Mouse (Mus musculus) CH12.LX (cell line): ENCODE measurements around the gene Asb18. TPM values are rescaled to one million over a fixed set of nuclear protein-coding genes. Genes with fewer than 3 reads are reported as not detected.

Experiments used
- DNase-seq: peaks from one replicate; pipeline ENCODE4 v3.0.0-alpha.2; 2013; ENCODE audit errors: extremely low read depth
- H3K27ac ChIP-seq: 2 replicates; pipeline ENCODE4 v1.5.1; 2012; ENCODE audit warnings: low read depth, mild to moderate bottlenecking, control low read depth, moderate library complexity; ENCODE audit not compliant: insufficient read depth
- H3K27me3 ChIP-seq: replicated peaks from 2 replicates; pipeline ENCODE3; 2012; ENCODE audit warnings: inconsistent platforms
- H3K36me3 ChIP-seq, 2 experiments: replicated peaks in 1 of 2; 2 replicates each; pipeline versions ENCODE3 to v1.6.1; 2012; ENCODE audit warnings: inconsistent platforms in 1 of 2, low read length in 1 of 2, mild to moderate bottlenecking in 1 of 2, mixed read lengths in 1 of 2, moderate library complexity in 1 of 2; ENCODE audit not compliant: control insufficient read depth in 1 of 2, insufficient read depth in 1 of 2
- H3K4me1 ChIP-seq, 2 experiments: 2 replicates each; pipeline ENCODE4 v1.6.1; 2012; ENCODE audit warnings: inconsistent platforms in 1 of 2, moderate library complexity in 1 of 2; ENCODE audit not compliant: insufficient read depth in 2 of 2, control insufficient read depth in 1 of 2
- H3K4me2 ChIP-seq: 2 replicates; pipeline ENCODE4 v1.6.1; 2012; ENCODE audit warnings: low read depth, mild to moderate bottlenecking, control low read depth; ENCODE audit not compliant: poor library complexity, insufficient read depth, severe bottlenecking
- H3K4me3 ChIP-seq, 3 experiments: fragments of 150-350 bp in 1 of 3; sonication (generic) in 1 of 3; replicated peaks in 1 of 3; 2 replicates each; pipeline versions ENCODE3 to v1.5.1; 2011 to 2012; ENCODE audit warnings: low read depth in 2 of 3, low read length in 2 of 3, mild to moderate bottlenecking in 2 of 3, moderate library complexity in 2 of 3, control low read depth in 1 of 3, improper control_type of control experiment in 1 of 3, inconsistent platforms in 1 of 3, mixed read lengths in 1 of 3; ENCODE audit not compliant: poor library complexity in 1 of 3
- H3K79me2 ChIP-seq: replicated peaks from 2 replicates; pipeline ENCODE4 v1.6.1; 2012; ENCODE audit warnings: mild to moderate bottlenecking, moderate library complexity; ENCODE audit not compliant: control insufficient read depth, poor library complexity, insufficient read depth, severe bottlenecking; ENCODE audit errors: extremely low read depth
- H3K9ac ChIP-seq: 2 replicates; pipeline ENCODE4 v1.6.1; 2012; ENCODE audit warnings: low read depth, mild to moderate bottlenecking, control low read depth, moderate library complexity; ENCODE audit not compliant: insufficient read depth
- H3K9me3 ChIP-seq: replicated peaks from 2 replicates; pipeline ENCODE3; 2012; ENCODE audit warnings: low read length, inconsistent platforms, mixed read lengths
- BHLHE40 ChIP-seq: IDR thresholded peaks from 2 replicates; pipeline ENCODE4 v1.6.1; 2011; ENCODE audit warnings: mild to moderate bottlenecking, low read depth, low read length, improper control_type of control experiment
- CHD2 ChIP-seq: IDR thresholded peaks from 2 replicates; pipeline ENCODE4 v1.6.1; 2011; ENCODE audit warnings: low read length, improper control_type of control experiment
- CTCF ChIP-seq, 2 experiments: IDR thresholded peaks in 1 of 2; conservative IDR thresholded peaks in 1 of 2; 2 replicates each; pipeline ENCODE4 v1.5.1; 2011 to 2012; ENCODE audit warnings: low read depth in 2 of 2, low read length in 2 of 2, improper control_type of control experiment in 1 of 2, inconsistent platforms in 1 of 2, mild to moderate bottlenecking in 1 of 2, moderate library complexity in 1 of 2
- E2F4 ChIP-seq: IDR thresholded peaks from 2 replicates; pipeline ENCODE4 v1.6.1; 2011; ENCODE audit warnings: low read depth, low read length, improper control_type of control experiment; ENCODE audit not compliant: insufficient replicate concordance
- ELF1 ChIP-seq: IDR thresholded peaks from 2 replicates; pipeline ENCODE4 v1.6.1; 2014; ENCODE audit warnings: low read depth, mild to moderate bottlenecking, inconsistent platforms, low read length, improper control_type of control experiment
- ETS1 ChIP-seq: conservative IDR thresholded peaks from 2 replicates; pipeline ENCODE4 v1.6.1; 2012; ENCODE audit warnings: low read depth, mild to moderate bottlenecking, inconsistent platforms, low read length, improper control_type of control experiment, moderate library complexity
- GABPA ChIP-seq: IDR thresholded peaks from 2 replicates; pipeline ENCODE4 v1.6.1; 2012; ENCODE audit warnings: low read depth, low read length, improper control_type of control experiment, inconsistent platforms; ENCODE audit not compliant: insufficient replicate concordance
- IRF4 ChIP-seq: IDR thresholded peaks from 2 replicates; pipeline ENCODE4 v1.6.1; 2014; ENCODE audit warnings: low read depth, mild to moderate bottlenecking, inconsistent platforms, low read length, improper control_type of control experiment
- JUN ChIP-seq: IDR thresholded peaks from 2 replicates; pipeline ENCODE4 v1.6.1; 2011; ENCODE audit warnings: low read depth, mild to moderate bottlenecking, low read length, improper control_type of control experiment, moderate library complexity; ENCODE audit not compliant: insufficient read depth
- MAFK ChIP-seq: IDR thresholded peaks from 2 replicates; pipeline ENCODE4 v1.6.1; 2011; ENCODE audit warnings: low read length, improper control_type of control experiment; ENCODE audit not compliant: insufficient replicate concordance
- NRF1 ChIP-seq: IDR thresholded peaks from 2 replicates; pipeline ENCODE4 v1.6.1; 2014; ENCODE audit warnings: low read depth, mild to moderate bottlenecking, inconsistent platforms, low read length, improper control_type of control experiment, moderate library complexity
- POLR2A ChIP-seq: IDR thresholded peaks from 2 replicates; pipeline ENCODE4 v1.6.1; 2011; ENCODE audit warnings: low read depth, mild to moderate bottlenecking, improper control_type of control experiment, low read length
- USF2 ChIP-seq: conservative IDR thresholded peaks from 2 replicates; pipeline ENCODE4 v1.6.1; 2011; ENCODE audit warnings: low read depth, low read length, improper control_type of control experiment
- ZMIZ1 ChIP-seq: IDR thresholded peaks from 2 replicates; pipeline ENCODE4 v1.6.1; 2012; ENCODE audit warnings: low read depth, mild to moderate bottlenecking, inconsistent platforms, low read length, improper control_type of control experiment
- dilution Hi-C: fragments of 300-500 bp; cut with MboI; formaldehyde crosslinking; loops from 2 replicates; pipeline ENCODE4 v1.14.3; 2020; ENCODE audit warnings: low sequenced_read_pairs; ENCODE audit not compliant: extremely low pct_unique_long_range_greater_than_20kb, extremely low pct_ligation_motif_present
- in situ Hi-C: fragments of 300-500 bp; cut with MboI; formaldehyde crosslinking; loops from 3 replicates; pipeline ENCODE4 v1.14.3; 2019; ENCODE audit warnings: low sequenced_read_pairs, low pct_ligation_motif_present, low pct_unique_long_range_greater_than_20kb, mixed read lengths
- polyA plus RNA-seq: library from polyadenylated mRNA; unstranded; fragments of >175 nt; gene quantifications from 2 replicates; pipeline ENCODE4 v1.2.1, GENCODE M21; 2012; ENCODE audit warnings: low read depth; ENCODE audit not compliant: insufficient read length
- total RNA-seq, 2 experiments: library from RNA; depleted of rRNA; stranded (reverse); fragments of 300-350 nt in 1 of 2; fragments of >200 nt in 1 of 2; gene quantifications; 2 replicates each; pipeline ENCODE4 v1.2.3; 2012 to 2014

The Asb18 gene
- total and polyA plus RNA-seq, 3 experiments: not detected

DNA sequence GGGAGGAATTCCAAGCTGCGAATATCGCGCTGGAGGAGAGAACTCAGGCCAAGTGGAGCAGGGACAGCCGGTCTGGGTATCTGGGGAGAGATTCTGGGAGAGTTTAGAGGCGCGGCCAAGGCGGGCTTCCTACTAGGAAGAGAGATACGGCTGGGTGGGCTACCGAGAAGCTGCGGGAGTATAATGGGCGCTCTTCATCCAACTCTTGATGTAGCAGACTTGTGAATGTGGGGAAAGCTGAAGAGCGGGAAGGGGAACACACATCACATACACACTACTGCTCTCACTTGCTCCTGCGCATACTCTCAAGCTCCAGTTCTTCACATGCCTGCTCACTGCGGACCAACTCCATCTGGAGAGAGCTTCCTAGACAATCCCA lies 90.8 kb downstream of the Asb18 start:
- TF ChIP-seq E2F4 (no peak), POLR2A (no peak), BHLHE40 (no peak), MAFK (no peak), CHD2 (no peak), ELF1 (no peak), GABPA (no peak), JUN (no peak)
- Histone ChIP-seq H3K4me1 (no peaks in the 10 kb centered on the region), H3K27ac (no peak overlapping the region), H3K4me2 (no peak overlapping the region), H3K36me3 (no peaks in the 10 kb centered on the region), H3K9me3 (peaks cover 94% of the 10 kb centered on the region), H3K79me2 (no peaks in the 10 kb centered on the region), H3K27me3 (no peaks in the 10 kb centered on the region), H3K4me3 (no peak overlapping the region), H3K9ac (no peak overlapping the region)
- no peak for DNase-seq
- dilution Hi-C loops (no loop called here), in situ Hi-C loops (no loop called here)

GRCm38 (mm10) chr1:89922883-89923641 lies 91.4 kb downstream of the Asb18 start:
- no peak for DNase-seq
- Histone ChIP-seq H3K4me2 (no peak overlapping the region), H3K9ac (no peak overlapping the region), H3K27me3 (no peaks in the 10 kb centered on the region), H3K4me1 (no peaks in the 10 kb centered on the region), H3K9me3 (peaks cover 94% of the 10 kb centered on the region), H3K79me2 (no peaks in the 10 kb centered on the region), H3K36me3 (no peaks in the 10 kb centered on the region), H3K27ac (no peak overlapping the region), H3K4me3 (no peak overlapping the region)
- dilution Hi-C loops (no loop called here), in situ Hi-C loops (no loop called here)
- TF ChIP-seq CTCF (conservative IDR thresholded peaks at IDR 0.05 in 1 of 2, IDR thresholded peaks at IDR 0.05 in 1 of 2; ENCODE audit: low read depth in 2 of 2, low read length in 2 of 2) (no peak), IRF4 (no peak), CHD2 (no peak), ZMIZ1 (no peak), E2F4 (no peak), GABPA (no peak), USF2 (no peak)

DNA sequence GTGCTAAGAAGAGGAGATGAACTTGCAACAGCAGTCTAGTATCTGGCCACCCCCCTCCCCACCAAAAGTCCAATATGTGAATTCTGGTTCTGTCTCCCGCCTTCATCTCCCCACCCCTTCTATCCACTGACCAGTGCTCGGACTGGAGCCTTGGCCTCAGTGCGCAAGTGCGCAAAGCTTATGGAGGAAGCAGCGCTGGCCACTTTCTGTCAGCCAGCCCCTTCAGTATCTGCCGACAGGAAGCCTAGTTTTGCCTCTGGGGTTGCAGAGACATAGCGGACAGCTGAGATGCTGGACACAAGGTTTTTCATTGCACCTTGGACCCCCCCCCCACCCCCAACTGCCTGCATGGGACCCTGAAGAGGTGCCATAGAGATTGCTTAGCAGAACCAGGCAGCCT lies 92.2 kb downstream of the Asb18 start:
- TF ChIP-seq IRF4: no peak
- TF ChIP-seq ZMIZ1: no peak
- no peak for TF ChIP-seq ELF1
- TF ChIP-seq ETS1: no peak
- no peak for TF ChIP-seq NRF1
- Histone ChIP-seq H3K4me1 (no peaks in the 10 kb centered on the region), H3K4me2 (no peak overlapping the region), H3K27ac (no peak overlapping the region), H3K4me3 (no peak overlapping the region), H3K9me3 (peaks cover 95% of the 10 kb centered on the region), H3K36me3 (no peaks in the 10 kb centered on the region), H3K27me3 (no peaks in the 10 kb centered on the region), H3K79me2 (no peaks in the 10 kb centered on the region), H3K9ac (no peak overlapping the region)
- in situ Hi-C loops (no loop called here), dilution Hi-C loops (no loop called here)
- DNase-seq: no peak
